Mouse (Mus musculus): ENCODE measurements around the gene Tbc1d14. TPM values are rescaled to one million over a fixed set of nuclear protein-coding genes. Genes with fewer than 3 reads are reported as not detected.

Tbc1d14 gene
- polyA plus RNA-seq, 1 experiment from 2014 or later: 16.8 TPM

DNA sequence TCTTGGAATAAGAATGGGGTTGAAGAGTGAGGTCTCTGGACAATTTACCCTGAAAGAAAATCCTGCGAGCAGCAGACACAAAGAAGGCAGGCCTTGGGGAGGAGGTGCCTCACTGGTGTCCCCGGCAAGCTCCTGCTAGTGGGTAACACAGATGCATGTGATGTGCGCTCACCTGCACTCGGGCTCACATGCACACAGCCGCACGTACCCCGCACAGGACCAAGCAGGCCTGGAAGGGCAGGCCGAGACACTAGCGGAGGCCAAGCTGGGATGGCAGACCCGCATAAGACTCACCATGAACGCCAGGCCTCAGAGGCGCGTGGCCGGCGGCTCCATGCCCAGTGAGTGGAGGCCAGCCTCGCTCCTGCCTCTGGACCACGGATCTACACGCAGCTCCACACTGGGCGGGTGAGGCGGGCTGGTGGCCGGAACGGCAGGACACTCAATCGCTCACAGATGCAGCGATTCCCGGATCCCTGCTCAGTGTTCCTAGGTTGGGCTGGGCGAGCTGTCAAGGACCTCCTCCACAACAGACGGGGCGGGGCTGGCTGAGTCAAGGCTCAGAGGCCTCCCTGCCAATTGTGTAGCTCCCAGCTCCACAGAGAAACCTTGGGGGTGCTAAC lies 62.8 kb downstream of the Tbc1d14 start:
- H3K27me3 ChIP-seq (replicated peaks; ENCODE audit: control insufficient read depth, insufficient read depth, low read length): no peaks in the 10 kb centered on the region
- no peaks in the 10 kb centered on the region for H3K36me3 ChIP-seq (ENCODE audit: control insufficient read depth, insufficient read depth)
- H3K9ac ChIP-seq (ENCODE audit: low read depth, low read length): peak overlapping the region; percentile 70
- H3K4me2 ChIP-seq (replicated peaks; ENCODE audit: low read depth): peak overlapping the region; percentile 91
- no peak for TF ChIP-seq CTCF (IDR thresholded peaks at IDR 0.05; ENCODE audit: low read depth)
- H3K4me3 ChIP-seq (ENCODE audit: low read depth, low read length): peak overlapping the region; percentile 71
- under 1% methylated on average over 28 of the region's 28 CpGs for WGBS
- peak; percentile 94 for ATAC-seq
- no peaks in the 10 kb centered on the region for H3K9me3 ChIP-seq (ENCODE audit: control insufficient read depth)
- H3K27ac ChIP-seq (ENCODE audit: low read depth, low read length): peak overlapping the region; percentile 46
- peaks cover 12% of the 10 kb centered on the region; the same call in 1 of the 2 replicates for H3K4me1 ChIP-seq (replicated peaks; ENCODE audit: control insufficient read depth, insufficient read depth, low read length)

DNA sequence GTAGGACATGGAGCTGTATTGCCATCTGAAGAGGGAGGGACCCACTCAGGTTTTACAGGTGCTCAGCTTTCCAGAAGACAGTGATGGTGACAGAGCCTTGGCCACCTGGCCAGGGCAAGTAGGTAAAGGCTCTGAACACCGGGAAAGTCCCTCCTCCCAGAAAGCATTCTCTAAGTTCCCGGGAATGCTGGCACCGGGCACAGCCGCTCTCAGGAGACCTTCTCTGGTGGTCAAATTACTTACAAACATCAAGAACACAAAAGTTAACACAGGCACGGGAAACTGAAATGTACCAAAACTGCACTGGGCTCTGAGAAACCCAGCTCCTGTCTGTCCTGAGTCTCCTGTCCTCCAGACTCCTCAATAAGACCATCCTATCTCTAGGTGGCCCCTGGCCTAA lies 63.4 kb downstream of the Tbc1d14 start:
- Histone ChIP-seq H3K9ac (ENCODE audit: low read depth, low read length) (peak overlapping the region; percentile 70), H3K4me2 (replicated peaks; ENCODE audit: low read depth) (peak overlapping the region; percentile 91), H3K4me3 (ENCODE audit: low read depth, low read length) (peak overlapping the region; percentile 71), H3K36me3 (ENCODE audit: control insufficient read depth, insufficient read depth) (peaks cover 5% of the 10 kb centered on the region; the same call in 1 of the 2 replicates), H3K27ac (ENCODE audit: low read depth, low read length) (peak overlapping the region; percentile 46), H3K27me3 (replicated peaks; ENCODE audit: control insufficient read depth, insufficient read depth, low read length) (no peaks in the 10 kb centered on the region), H3K4me1 (replicated peaks; ENCODE audit: control insufficient read depth, insufficient read depth, low read length) (peaks cover 12% of the 10 kb centered on the region; the same call in 1 of the 2 replicates), H3K9me3 (ENCODE audit: control insufficient read depth) (no peaks in the 10 kb centered on the region)
- WGBS: 6% methylated on average over 5 of the region's 5 CpGs
- no peak for ATAC-seq
- TF ChIP-seq CTCF (IDR thresholded peaks at IDR 0.05; ENCODE audit: low read depth): no peak

DNA sequence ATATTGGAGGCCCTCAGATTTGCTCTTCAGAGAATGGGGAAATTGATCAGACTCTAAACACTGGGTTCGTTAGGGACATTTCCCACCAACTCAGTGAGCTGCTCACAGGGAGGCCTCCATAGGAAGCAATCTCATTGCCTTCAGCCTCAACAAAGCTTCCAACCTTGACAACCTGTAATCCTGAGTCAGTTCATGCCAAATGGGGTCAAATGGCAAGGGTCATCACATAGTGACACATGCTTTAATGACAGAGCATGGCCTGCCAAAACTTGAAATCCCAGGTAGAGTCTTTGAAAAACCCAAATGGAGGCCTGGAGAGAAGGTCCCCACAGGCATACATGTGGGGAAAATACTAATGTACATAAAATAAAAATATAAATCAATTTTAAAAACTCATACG lies 66.2 kb downstream of the Tbc1d14 start:
- H3K4me2 ChIP-seq (replicated peaks; ENCODE audit: low read depth): no peak overlapping the region
- H3K9ac ChIP-seq (ENCODE audit: low read depth, low read length): no peak overlapping the region
- 86% methylated on average over 2 of the region's 2 CpGs for WGBS
- no peak for ATAC-seq
- H3K4me3 ChIP-seq (ENCODE audit: low read depth, low read length): no peak overlapping the region
- no peaks in the 10 kb centered on the region for H3K9me3 ChIP-seq (ENCODE audit: control insufficient read depth)
- no peak overlapping the region for H3K27ac ChIP-seq (ENCODE audit: low read depth, low read length)
- peaks cover 19% of the 10 kb centered on the region; the same call in 1 of the 2 replicates for H3K36me3 ChIP-seq (ENCODE audit: control insufficient read depth, insufficient read depth)
- H3K27me3 ChIP-seq (replicated peaks; ENCODE audit: control insufficient read depth, insufficient read depth, low read length): no peaks in the 10 kb centered on the region
- peaks cover 12% of the 10 kb centered on the region; the same call in 1 of the 2 replicates for H3K4me1 ChIP-seq (replicated peaks; ENCODE audit: control insufficient read depth, insufficient read depth, low read length)
- no peak for TF ChIP-seq CTCF (IDR thresholded peaks at IDR 0.05; ENCODE audit: low read depth)

DNA sequence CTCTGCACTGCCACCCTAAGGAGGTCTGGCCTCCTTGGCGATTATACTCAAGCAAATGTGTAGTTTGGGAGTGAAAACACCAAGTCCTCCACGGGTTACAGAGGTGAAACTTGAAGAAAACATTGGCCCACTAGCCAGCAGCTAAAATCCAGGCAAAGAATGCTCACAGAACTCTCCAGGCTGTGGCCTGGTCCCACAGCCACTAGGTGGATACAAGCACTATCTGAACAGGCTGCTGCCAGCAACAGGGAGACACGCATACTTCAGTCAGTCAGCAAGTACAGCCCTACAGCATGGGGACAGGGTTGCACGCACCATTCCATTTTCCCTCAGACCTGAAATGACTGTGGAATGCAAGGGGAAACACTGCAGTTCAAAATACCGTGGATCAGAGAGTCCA lies 66.8 kb downstream of the Tbc1d14 start:
- Histone ChIP-seq H3K27ac (ENCODE audit: low read depth, low read length) (0 out of 2 replicates have a peak overlapping the region, but pooled peaks have one; percentile 2), H3K4me2 (replicated peaks; ENCODE audit: low read depth) (no peak overlapping the region), H3K9ac (ENCODE audit: low read depth, low read length) (no peak overlapping the region), H3K4me1 (replicated peaks; ENCODE audit: control insufficient read depth, insufficient read depth, low read length) (peaks cover 12% of the 10 kb centered on the region; the same call in 1 of the 2 replicates), H3K27me3 (replicated peaks; ENCODE audit: control insufficient read depth, insufficient read depth, low read length) (no peaks in the 10 kb centered on the region), H3K4me3 (ENCODE audit: low read depth, low read length) (no peak overlapping the region), H3K36me3 (ENCODE audit: control insufficient read depth, insufficient read depth) (peaks cover 26% of the 10 kb centered on the region; the same call in 1 of the 2 replicates), H3K9me3 (ENCODE audit: control insufficient read depth) (no peaks in the 10 kb centered on the region)
- peak; percentile 73 for TF ChIP-seq CTCF (IDR thresholded peaks at IDR 0.05; ENCODE audit: low read depth)
- no peak for ATAC-seq
- WGBS: 79% methylated on average over 5 of the region's 5 CpGs

DNA sequence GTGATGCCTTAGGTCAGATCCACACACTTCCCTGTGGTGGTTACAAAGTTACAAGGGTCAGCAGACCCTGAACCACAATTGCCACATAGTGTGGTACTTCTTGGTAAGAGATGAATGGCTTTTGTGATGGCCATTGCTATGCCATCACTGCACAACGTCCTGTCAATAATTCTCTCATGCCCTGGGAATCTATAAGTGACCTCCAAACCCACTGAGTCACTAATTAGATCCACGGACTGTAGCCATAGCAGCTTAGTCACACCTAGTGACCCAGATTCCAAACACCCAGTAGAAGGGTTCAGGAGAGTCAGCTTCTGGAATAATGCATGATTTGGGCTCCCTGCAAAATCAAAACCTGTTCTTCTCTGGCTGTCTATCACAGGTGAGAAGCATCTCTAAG lies 67.9 kb downstream of the Tbc1d14 start:
- peaks cover 12% of the 10 kb centered on the region; the same call in 1 of the 2 replicates for H3K4me1 ChIP-seq (replicated peaks; ENCODE audit: control insufficient read depth, insufficient read depth, low read length)
- no peak overlapping the region for H3K4me2 ChIP-seq (replicated peaks; ENCODE audit: low read depth)
- TF ChIP-seq CTCF (IDR thresholded peaks at IDR 0.05; ENCODE audit: low read depth): no peak
- peak; percentile 31; the same call in 1 of the 2 replicates for ATAC-seq
- no peaks in the 10 kb centered on the region for H3K9me3 ChIP-seq (ENCODE audit: control insufficient read depth)
- WGBS: 49% methylated on average over 2 of the region's 2 CpGs
- H3K9ac ChIP-seq (ENCODE audit: low read depth, low read length): no peak overlapping the region
- no peak overlapping the region for H3K27ac ChIP-seq (ENCODE audit: low read depth, low read length)
- H3K4me3 ChIP-seq (ENCODE audit: low read depth, low read length): no peak overlapping the region
- no peaks in the 10 kb centered on the region for H3K27me3 ChIP-seq (replicated peaks; ENCODE audit: control insufficient read depth, insufficient read depth, low read length)
- H3K36me3 ChIP-seq (ENCODE audit: control insufficient read depth, insufficient read depth): peaks cover 36% of the 10 kb centered on the region

DNA sequence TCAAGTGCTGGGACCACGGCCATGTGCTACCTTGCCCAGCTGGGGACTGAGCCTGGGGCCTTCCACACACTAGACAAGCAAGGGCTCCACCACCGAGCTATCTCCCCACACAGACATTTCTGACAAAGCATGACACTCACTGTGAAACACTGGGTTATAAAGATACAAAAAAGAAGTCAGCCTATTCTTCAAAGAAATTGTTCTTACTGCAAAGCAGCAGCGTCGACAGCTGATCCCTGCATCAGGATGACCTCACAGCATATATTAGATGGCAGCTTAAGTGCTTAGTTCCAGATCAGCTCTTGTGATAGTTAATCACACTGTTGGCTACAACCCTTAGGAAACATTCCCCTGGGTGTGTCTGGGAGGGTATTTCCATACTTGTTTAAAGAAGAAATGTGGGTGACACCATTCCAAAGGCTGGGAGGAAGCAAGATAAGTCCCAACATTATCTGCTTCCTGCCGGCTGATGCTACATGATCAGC lies 69.8 kb downstream of the Tbc1d14 start:
- Histone ChIP-seq H3K9ac (ENCODE audit: low read depth, low read length) (no peak overlapping the region), H3K4me2 (replicated peaks; ENCODE audit: low read depth) (no peak overlapping the region), H3K4me1 (replicated peaks; ENCODE audit: control insufficient read depth, insufficient read depth, low read length) (0 out of 2 replicates have a peak, but pooled peaks cover 5% of the 10 kb centered on the region), H3K36me3 (ENCODE audit: control insufficient read depth, insufficient read depth) (peaks cover 54% of the 10 kb centered on the region), H3K9me3 (ENCODE audit: control insufficient read depth) (no peaks in the 10 kb centered on the region), H3K27ac (ENCODE audit: low read depth, low read length) (no peak overlapping the region), H3K27me3 (replicated peaks; ENCODE audit: control insufficient read depth, insufficient read depth, low read length) (no peaks in the 10 kb centered on the region), H3K4me3 (ENCODE audit: low read depth, low read length) (no peak overlapping the region)
- 78% methylated on average over 5 of the region's 5 CpGs for WGBS
- ATAC-seq: no peak
- TF ChIP-seq CTCF (IDR thresholded peaks at IDR 0.05; ENCODE audit: low read depth): no peak
